Mouse (Mus musculus) liver, embryonic 14.5 days (tissue): ENCODE results near the gene Slc12a5.

ENCODE experiments used
- CTCF ChIP-seq: IDR thresholded peaks from 2 replicates; pipeline ENCODE4 v1.5.1; 2016; ENCODE audit warnings: antibody characterized with exemption, low read depth, control low read depth
- EP300 ChIP-seq: IDR thresholded peaks from 2 replicates; pipeline ENCODE4 v1.6.1; 2016; ENCODE audit warnings: antibody characterized with exemption, low read depth

DNA sequence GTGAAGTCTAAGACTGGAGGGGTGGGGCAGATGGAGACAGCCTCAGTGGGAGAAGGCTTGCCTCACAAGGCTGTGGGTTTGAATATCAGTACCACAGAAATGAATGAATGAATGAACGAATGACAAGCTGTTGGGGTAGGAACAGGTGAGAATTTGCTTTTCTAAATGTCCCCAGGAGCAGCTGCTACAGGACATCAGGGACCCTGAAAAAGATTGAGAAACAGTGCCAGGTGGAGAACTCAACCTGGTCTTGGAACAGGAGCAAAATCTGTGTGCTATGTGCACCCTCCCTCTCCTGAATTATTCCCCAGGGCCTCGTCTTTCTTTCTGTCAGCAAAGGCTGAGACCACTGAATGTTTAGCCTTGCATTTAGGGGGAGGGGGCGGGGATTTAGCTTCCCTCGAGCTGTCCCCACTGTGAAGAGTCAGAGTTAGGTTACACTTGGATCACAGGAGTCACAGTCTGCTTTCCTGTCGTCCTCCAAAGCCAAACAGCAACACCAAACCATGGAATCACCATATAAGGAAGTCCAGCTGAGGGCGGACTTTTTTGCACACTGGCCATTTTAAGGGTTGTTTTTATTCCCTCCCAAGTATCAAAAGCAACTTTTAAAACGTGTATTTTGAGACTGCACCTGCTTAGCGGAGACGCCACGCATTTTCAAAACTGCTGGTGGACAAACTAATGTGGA, 20.3 kb upstream of the Slc12a5 start, which contains the start of gene Mmp9:
- TF ChIP-seq EP300, result no peak
- TF ChIP-seq CTCF, result no peak
